Mouse (Mus musculus): Measurements from ENCODE around the gene Adam1a.

Adam1a gene

GRCm38 (mm10) chr5:121544910-121545792 lies at the start of gene Adam1a, which contains the start of gene Gm42878:
Gene Adam1a (minus strand): TSS chr5:121545482.
Gene Gm42878 (minus strand): TSS chr5:121545482.
- DNase-seq (ENCODE audit: low read depth, low spot score): peak; percentile 66

DNA sequence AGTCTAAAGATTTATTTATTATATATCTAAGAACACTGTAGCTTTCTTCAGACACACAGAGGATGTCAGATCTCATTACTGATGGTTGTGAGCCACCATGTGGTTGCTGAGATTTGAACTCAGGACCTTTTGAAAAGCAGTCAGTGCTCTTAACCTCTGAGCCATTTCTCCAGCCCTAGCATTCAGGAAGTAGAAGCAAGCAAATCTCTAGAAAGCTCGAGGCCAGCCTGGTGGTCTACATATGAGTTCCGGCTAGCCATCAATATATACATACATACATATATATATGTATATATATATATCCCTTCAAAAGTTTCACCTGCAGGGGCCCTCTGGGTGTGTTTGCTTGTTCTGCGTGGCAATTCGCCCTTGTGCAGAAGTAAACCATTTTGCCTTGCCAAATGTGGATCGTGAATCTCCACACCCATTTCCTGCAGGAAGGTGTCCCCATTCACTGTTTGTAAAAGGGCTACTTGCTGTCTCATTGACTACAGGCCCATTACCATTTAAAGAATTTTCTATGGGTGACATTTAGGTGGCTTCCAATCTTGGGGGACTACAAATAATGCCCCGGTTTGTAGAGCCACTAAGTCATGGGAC lies 49.5 kb upstream of the Adam1a start:
- no peak for DNase-seq (ENCODE audit: low read depth, low spot score)

GRCm38 (mm10) chr5:121593451-121594401 lies 48.4 kb upstream of the Adam1a start, which contains the start of gene Aldh2:
Gene Aldh2 (minus strand): TSS chr5:121593824.
- DNase-seq (ENCODE audit: low read depth, low spot score): peak; percentile 92

GRCm38 (mm10) chr5:121592816-121593407 lies 47.6 kb upstream of the Adam1a start:
- DNase-seq (ENCODE audit: low read depth, low spot score): no peak

GRCm38 (mm10) chr5:121592064-121592815 lies 47.0 kb upstream of the Adam1a start:
- DNase-seq (ENCODE audit: low read depth, low spot score): no peak

GRCm38 (mm10) chr5:121591417-121592063 lies 46.3 kb upstream of the Adam1a start:
- no peak for DNase-seq (ENCODE audit: low read depth, low spot score)

DNA sequence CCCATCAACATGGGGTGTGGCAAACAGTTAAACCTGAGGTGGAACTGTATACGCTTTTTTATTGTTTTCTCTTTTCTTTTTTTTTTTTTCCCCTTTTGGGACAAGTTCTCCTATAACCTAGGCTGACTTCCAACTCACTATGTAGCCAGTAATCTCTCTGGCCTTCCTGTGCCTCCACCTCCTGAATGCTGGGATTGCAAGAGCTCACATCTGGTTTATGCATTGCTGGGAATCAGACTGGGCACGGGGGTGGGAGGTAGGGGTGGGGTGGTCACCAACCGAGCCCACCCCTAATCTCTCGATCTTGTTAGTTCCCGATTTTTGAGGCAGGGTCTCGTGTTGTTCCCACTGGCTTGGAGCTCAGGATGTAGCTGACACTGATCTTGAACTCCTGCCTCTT lies 44.6 kb upstream of the Adam1a start:
- DNase-seq (ENCODE audit: low read depth, low spot score): no peak

- DNase-seq (ENCODE audit: low read depth, low spot score): peak; percentile 51
Observed at GRCm38 (mm10) chr5:121586400-121587039, 41.2 kb upstream of the Adam1a start.

DNA sequence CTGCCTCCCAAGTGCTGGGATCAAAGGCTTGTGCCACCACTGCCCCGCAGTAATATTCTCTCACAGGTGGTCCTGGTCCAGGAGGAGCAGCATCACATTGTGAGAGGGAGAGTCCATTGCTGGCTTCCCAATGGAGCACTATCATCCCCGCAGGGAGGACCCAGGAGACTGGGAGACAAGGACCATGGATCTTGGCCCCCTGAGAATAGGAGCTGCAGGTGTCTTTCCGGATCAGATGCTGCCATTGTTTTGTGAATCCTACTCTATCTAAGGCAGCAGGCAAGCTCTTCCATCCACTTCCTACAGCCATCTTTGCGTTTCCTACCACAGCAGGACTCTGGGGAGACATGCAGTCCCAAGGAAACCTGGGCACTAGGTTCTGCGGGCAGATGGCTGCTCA lies 40.4 kb upstream of the Adam1a start:
- no peak for DNase-seq (ENCODE audit: low read depth, low spot score)

DNA sequence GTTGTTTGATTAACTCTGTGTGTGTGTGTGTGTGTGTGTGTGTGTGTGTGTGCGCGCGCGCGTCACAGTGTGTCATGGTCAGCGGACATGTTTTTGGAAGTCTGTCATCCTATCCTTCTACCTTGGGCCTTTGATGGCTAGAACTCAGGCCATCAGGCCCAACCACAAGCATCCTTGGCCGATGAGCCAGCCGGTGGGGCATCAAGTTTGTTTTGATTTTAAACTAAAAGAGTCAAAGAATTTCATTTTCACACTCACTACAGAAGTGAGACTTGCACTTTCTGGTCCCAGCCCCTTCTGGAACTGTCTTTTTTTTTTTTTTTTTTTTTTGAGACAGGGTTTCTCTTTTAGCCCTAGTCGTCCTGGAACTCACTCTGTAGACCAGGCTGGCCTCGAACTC lies 39.7 kb upstream of the Adam1a start:
- no peak for DNase-seq (ENCODE audit: low read depth, low spot score)

DNA sequence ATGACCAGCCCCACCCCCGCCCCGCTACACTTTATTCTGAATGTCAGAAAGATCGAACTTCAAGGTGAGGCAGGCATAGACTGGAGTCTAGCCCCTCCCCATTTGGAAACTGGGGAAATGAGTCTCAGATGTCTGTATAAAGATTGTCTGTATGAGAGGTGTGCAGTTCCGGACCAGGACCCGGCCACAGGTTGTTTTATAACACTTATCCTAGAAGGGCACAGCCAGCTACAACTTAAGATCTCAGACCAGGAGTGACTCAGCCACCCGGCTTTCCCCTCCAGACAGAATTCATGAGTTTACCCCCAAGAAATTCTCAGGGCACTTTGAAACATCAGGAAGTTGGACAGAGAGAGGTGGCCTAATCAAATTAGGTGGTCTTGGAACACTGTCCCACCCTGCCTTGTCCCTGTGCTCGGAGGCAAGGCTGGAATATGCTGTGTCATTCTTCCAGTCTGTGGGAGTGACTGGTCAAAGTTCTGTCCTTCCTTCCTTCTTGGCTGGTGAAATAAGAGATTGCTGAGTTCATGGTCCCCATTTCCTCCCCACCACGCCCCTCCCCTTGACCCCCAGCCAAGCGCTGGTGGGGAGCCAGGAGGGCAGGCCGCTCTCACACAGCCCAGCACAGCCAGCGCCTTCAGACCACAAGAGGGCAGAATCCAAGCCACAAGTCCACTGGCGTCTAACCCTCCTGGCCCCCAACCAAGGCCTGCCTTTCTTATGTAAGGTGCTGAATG lies 38.7 kb upstream of the Adam1a start:
- DNase-seq (ENCODE audit: low read depth, low spot score): peak; percentile 36

GRCm38 (mm10) chr5:121581945-121582344 lies 36.7 kb upstream of the Adam1a start:
- no peak for DNase-seq (ENCODE audit: low read depth, low spot score)

DNA sequence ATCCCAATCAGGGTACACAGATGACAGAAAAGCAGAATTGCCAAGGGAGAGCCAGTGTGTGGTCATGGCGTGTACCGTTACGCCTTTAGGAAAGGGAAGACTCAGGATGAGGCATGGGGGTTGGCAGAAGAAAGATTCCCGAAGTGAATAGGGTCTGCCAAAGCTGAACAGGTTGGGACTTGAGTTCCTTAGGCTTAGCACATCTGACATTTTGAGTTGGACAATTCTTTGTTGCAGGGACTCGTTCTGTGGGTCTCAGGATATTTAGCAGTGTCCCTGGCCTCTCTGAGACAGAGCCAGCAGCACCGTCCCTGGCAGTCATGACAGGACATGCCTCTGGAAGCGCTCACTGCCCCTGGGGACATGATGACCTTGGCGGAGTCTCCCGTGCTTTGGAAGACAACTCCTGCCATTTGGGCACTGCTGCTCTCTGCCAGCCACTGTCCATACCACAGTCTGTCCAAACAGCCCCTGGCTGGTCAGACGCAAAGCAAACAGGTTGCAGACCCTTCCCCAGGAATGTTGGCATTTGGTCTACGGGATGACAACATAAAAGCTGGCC lies 31.7 kb upstream of the Adam1a start:
- DNase-seq (ENCODE audit: low read depth, low spot score): no peak

GRCm38 (mm10) chr5:121575867-121576266 lies 30.6 kb upstream of the Adam1a start:
- no peak for DNase-seq (ENCODE audit: low read depth, low spot score)

DNA sequence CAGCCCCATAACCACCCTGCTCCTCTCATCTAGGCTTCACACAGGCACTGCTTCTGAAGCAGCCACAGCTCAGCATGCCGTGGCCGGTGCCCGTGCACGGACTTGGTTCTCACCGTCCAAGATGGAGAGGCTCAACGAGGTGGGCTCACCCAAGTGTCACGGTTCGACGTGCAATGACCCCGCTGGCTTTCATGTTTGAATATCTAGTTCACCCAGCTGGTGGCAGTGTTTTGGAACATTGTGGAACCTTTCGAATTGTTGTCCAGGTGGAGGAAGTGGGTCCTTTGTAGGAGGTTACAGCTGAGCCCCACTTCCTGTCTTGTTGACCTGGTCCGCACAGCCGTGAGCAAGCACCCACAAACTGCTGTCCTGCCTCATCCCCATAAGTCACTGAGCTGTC lies 28.9 kb upstream of the Adam1a start:
- no peak for DNase-seq (ENCODE audit: low read depth, low spot score)

GRCm38 (mm10) chr5:121570787-121571186 lies 25.5 kb upstream of the Adam1a start:
- DNase-seq (ENCODE audit: low read depth, low spot score): no peak

- no peak for DNase-seq (ENCODE audit: low read depth, low spot score)
Observed at GRCm38 (mm10) chr5:121569881-121570420, 24.7 kb upstream of the Adam1a start.

DNA sequence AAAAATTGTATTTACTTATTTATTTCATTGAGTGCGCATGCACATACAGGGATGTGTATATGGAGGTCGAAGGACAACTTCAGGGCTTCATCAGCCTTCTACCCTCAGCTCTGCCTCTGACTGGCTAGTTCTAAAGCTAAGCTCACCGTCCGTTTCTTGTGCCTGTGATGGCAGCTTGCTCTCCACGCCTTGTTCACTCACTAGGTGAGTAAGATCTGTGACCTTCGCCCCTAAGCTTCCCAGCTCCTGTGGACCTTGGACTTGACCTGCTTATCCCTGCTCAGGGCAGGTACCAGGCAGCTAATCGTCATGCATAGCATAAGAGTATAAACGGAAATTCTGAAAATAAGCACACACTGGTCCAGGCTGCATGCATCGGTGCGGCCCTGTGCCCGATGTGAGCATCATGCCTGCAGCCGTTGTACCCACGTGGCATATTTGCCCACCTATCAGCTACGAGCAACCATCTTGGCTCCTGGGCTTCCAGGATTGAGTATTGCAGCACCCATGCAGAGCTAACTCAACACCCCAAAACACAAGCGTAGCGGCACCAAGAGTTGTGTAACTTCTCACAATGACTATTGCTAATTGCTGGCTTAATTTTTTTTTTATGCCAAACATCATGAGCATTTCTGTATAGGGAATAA lies 20.9 kb upstream of the Adam1a start:
- no peak for DNase-seq (ENCODE audit: low read depth, low spot score)
